Mouse (Mus musculus): ENCODE data around the gene Bspry.

Gene Bspry

DNA sequence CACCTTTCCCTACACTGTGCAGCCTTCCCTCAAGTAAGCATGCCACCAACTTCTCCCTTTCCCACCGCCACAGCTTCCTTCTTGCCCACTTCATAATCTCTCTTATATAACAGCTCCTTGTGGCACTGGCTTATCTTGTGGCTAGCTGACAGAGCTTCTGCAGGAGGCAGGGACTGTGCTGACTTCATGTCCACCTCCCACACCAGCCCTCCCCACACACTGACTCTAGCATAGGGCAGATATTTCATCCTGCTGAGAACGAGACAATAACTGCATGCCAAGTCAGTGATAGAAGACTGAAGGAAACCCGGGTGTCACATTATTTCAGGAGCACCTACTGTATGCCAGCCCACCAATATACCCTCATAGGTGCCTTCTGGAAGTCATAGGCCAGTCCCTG, 35.6 kb downstream of the Bspry start:
- DNase-seq (ENCODE audit: low read depth, low spot score), result no peak

DNA sequence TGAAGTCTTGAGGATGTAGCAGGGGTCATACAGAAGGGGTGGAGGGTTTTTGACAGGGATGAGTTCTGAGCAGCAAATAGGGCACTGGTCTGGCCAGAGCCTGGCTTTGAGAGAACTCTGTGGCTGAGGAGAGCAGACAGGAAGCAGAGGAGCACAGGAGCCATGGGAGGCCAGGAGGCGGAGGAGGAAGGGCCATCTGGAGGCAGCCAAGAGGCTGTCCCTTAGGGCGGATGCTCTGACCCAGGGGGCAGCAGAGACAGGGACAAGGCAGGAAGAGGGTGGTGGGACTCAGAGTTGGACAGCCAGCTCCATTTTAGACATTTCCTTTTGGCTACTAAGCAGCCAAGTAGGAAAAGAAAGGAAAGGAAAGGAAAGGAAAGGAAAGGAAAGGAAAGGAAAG, 36.2 kb downstream of the Bspry start:
- DNase-seq (ENCODE audit: low read depth, low spot score), result no peak

DNA sequence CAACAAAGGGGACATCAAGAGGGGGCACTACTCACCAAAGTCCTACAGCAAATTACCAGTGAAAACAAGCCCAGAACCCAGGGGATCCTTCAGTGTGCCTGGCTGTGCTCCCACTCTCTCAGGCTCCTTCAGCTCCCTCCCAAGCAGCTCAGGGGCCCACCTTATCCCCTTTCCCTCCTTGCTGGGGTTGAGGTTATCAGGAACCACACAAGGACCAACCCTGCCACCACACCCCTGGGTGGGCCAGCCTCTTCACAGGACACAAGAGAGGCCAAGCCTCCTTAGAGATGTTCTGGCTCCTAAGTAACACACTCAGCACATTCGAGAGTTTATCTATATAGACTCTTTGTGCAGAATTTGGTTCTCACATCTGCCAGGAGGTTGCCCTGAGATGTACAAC, 36.7 kb downstream of the Bspry start:
- DNase-seq (ENCODE audit: low read depth, low spot score), result no peak

DNA sequence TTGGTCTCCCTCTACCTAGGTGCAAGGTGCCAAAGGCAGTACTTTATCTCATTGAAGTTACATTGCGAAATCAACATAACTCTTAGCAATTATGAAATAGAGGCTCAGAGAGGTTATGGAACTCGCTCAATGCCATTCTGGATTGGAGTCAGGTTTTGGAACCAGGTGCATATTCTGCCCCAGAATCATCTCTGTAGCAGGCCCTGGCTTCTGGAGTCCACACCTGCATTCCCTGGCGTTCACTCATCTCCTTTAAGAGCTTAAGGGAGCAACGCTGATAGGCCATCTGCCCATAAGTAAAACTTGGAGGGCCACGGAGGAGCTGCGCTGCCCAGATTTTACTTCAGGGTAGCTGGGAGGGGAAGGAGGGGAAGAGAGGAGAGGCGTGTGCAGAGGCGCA, 37.2 kb downstream of the Bspry start:
- no peak for DNase-seq (ENCODE audit: low read depth, low spot score)

DNA sequence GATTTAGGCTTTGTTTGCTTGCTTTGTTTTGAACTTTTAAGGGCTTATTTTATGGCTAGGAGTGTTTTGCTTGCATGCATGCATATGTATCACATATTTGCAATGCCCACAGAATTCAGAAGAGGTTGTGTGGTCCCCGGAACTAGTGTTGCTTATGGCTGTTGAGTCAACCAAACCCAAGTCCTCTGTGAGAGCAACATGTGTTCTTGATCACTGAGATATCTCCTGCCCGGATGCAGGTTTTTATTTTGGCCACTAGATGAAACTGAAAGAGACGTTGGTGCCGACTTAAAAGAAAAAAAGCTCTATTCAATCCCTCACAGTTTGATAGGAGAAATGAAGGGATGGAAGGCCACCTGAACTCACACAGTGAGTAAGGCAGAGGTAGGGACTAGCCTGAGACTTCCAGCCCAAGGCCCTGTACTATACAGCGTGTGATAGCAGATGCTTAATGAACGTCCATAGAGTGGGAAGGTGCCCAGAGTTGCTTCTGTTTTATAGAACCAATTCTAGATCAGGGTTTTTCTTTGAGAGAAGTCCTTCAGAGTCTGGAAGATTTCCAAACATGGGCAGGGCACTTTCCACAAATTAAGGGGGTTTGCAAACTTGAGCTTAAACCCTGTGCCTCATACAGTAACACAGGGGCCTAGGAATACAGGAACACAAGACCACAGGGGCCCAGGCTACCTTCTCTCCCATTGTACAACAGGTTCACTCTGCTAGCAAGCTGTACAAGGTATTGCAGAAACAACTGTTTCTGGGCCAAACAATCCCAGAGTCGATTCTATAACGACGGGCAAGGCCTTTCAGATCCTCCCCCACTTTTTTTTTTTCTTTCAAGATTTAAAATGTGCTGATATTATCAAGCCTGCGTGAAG, 37.9 kb downstream of the Bspry start:
- no peak for DNase-seq (ENCODE audit: low read depth, low spot score)

DNA sequence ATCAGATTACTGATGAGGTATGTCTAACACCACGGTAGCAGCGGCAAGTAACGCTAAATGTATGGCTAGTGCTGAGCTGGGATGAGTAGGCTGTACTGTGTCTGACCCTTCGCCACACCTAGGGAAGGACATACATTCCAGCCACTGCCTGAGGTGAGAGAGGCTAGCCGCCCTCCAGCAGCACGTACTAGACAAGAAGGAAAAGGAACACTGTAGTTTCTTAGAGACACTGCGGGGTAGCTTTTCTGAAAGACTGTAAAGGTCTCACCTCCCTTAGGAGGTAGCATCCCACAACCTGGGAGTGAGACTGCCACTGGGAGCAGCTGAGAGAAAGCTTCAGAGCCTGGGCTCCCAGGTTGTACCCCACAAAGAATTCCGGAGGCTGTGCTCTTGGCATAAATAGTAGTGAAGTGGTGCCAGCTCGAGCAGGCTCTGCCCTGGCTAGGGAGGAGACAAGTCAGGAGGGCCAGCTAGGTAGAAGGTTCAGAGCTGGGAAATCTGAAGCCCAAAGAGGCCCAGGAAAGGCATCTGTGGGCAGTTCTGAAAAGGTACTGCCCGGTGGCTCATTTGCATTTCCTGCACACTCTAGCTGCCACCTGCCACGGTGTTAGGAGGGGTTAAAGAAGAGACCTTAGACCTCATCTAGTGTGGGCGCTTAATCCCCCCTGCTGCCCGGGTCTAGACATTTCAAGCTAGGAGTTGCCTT, 38.7 kb downstream of the Bspry start:
- DNase-seq (ENCODE audit: low read depth, low spot score), result no peak

DNA sequence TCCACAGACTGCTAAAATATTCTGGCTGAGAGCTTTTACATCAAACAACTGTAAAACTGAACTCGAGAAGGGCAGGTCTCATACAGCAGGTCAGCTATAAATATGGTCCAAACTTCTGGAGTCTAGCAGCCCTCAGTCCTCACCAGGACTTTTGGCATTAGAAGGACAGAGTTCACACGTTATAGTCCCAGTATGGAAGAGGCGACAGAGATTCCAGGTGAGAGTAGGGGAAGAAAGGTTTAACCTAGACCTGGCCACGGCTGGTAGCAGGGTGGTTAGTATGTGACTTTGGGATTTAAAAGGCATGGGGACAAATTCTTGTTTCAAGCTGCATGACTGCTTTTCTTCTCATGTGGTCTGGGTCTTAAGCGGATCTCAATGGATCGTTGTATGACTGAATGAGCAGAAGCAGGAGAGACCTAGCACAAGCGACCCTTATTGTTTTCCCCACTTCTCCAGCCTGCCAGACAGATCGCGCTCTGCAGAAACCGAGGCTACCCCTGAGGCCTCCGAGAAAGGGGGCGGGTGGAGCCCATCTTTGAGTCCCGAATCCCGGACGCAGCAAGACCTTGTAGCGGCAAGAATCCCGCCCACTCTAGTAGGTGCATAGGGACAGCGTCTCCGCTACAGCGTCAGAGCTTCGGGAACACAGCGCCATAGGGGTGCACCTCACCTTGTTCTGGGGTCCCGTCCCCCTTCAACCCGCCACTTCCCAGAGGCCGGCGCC, 39.4 kb downstream of the Bspry start:
- no peak for DNase-seq (ENCODE audit: low read depth, low spot score)

DNA sequence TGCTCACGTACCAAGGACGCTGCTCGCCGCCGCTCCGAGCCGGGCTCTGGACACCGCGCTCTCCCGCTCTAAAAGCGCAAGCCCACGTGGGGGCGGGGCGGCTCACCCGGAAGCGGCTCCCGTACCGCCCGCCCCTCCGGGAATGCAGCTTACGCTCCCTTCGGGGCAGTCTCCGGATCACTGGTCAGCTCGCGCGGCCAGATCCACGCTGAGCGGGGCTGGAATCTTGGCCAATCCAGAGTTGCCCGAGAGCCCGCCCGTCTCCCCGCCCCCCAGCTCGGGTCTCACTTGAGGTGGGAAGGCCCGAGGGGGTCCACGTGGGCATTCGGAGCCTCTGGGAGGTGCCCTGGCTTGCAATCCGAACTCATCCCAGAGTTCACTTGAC, 40.0 kb downstream of the Bspry start, which contains the start of gene Alad:
TSS of gene Alad (minus strand) at position 70 of the 385 bp plus-strand sequence.
- peak; percentile 89 for DNase-seq (ENCODE audit: low read depth, low spot score)

DNA sequence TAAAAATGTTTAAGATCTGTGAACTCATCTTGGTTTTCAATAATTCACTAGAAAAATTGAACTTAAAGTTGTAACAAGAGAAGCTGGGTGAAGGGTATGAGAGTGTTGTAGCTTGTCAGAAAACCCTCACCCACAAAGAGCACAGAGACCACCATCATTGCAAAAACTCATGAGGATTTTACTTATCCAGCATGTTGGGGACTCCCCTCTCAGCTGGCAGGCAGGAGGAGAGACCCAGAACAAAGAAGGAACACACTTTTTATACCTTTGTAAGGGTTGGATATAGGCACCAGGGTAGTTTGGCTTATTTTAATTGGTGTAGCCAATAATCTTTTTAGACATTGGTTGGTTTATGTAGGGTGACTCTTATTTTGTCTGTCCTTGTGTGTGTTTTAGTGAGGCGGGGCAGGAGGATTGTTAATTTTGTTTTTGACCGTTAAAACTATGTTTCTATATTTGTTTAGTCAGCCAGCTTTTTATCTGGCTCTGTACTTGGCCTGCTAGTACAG, 41.1 kb downstream of the Bspry start:
- DNase-seq (ENCODE audit: low read depth, low spot score), result no peak

DNA sequence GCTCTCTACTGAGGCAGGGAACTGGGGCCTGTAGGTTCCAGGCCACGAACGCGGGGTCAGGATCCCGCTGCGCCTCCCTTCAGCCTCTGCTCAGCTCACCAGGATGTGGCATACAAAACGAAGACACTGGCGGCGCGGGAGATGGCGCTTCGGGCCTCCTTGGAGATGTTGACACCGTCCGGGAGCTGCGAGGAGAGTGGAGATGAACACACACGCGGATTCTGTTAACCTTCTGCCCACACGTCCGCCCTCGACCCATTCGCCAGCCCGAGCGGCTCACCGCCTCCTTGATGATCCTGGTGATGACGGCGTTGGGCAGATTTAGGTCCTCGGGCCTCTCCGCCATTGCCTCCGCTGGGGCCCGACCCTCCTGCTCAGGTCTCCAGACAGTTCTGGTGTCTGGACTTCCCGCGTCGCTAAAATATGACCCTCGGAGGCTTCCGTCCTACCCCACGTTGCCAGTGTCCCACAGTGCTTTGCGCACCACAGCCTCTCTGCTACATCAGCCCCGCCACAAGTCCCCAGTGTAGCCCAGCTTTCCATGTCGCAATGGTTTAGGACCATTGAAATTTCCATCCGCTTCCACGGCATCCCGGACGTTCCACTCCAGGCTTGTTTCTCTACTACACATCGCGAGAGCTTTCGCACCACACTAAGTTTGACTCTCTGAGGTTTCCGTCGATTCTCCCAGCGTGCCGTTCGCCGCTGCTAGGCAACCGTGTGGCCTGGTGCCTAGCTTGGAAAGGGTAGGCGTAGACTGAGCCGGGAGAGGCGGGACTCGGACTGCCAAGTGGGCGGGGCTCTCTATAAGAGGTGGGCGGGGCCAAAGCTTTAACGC, 45.0 kb downstream of the Bspry start, which contains the start of the genes Pole3 and 4933430I17Rik:
TSS of gene Pole3 (minus strand) at position 418 of the 838 bp plus-strand sequence.
TSS of gene 4933430I17Rik (plus strand) at position 719 of the 838 bp plus-strand sequence.
- peak; percentile 99 for DNase-seq (ENCODE audit: low read depth, low spot score)

DNA sequence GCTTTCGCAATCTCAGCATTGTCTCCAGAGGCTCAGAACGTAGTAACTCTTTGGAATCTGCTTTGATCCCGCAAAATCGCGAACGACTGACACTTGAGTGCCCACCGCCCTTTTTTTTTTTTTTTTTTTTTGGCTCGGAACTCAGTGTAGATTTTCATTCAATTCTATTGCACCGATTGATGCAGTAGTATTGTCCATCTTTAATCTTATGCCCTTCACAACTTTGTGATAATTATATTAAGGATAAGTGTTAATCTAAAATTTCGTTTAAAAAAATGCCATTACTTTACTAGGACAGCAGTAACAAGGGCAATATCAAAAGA, 45.6 kb downstream of the Bspry start:
- no peak for DNase-seq (ENCODE audit: low read depth, low spot score)

DNA sequence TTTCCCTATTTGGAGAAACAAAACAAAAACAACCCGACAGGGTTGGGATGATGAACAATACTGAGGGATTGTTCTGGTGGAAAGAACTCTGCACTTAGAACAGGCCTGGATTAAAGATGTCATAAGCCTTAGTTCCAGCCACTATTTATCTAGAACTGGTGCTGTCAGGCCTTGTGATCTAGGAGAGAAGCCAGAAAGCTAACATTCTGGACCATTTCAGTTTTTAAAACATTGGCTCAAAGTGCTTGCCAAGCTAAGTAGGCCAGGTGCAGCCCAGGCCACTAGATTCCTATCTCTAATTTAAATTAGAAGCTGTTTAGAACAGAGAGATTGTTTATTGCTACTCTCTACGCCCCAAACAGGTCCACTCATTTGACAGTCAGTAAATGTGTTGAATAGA, 46.4 kb downstream of the Bspry start:
- no peak for DNase-seq (ENCODE audit: low read depth, low spot score)

DNA sequence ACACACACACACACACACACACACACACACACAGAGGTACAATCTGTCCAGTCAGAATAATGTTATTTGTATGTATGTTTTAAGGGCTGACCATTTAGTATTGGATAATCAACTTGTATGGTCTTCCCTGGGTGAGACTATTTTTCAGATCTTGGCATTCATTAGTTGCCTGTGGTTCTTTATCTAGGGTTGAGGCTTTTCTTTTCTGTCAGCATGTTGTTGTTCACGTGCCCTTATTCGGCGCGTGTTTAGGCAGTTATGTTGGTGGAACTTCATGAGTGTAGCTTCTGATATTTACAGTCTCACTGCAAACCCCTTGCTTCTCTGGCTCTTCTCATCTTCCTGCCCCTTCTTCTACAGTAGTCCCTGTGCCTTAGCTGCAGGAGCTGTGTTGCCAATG, 47.8 kb downstream of the Bspry start:
- DNase-seq (ENCODE audit: low read depth, low spot score), result no peak

DNA sequence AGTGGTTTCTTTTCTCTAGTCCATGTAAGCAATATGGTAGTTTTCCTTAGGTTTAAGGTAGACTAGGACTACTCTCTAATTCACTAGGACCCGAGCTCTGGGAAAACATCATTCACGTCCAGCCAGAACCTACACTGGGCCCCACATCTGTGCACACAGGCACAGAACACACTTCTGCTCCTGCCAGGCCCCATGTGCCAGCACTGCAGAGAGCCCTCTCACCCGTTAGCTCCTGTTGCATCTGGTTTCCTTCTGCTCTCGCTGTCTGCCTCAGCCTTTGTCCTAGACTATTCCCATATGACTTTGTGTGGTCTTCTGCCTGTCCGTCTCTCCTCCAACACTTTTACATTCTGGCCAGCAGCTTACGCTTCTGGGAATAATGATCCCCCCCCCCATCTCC, 53.9 kb downstream of the Bspry start:
- no peak for DNase-seq (ENCODE audit: low read depth, low spot score)

DNA sequence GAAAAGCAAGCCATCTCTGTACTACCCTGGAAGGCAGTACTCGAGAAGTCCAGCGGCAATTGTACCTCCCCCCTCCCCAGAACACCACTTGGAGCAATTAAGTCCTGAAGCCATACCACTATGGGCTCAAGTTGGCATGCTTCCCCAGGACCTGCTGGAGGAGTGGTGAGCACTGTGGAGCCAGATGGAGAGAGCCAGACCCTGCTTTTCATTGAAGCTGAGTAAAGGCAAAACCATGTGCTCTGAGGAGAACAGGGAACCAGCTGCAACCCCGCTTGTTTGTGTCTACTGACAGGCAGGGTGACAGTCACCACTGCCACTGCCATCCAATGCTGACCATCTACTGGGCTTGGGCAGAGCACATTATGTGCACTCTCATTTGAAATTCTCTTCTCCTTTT, 61.9 kb downstream of the Bspry start:
- DNase-seq (ENCODE audit: low read depth, low spot score), result no peak

DNA sequence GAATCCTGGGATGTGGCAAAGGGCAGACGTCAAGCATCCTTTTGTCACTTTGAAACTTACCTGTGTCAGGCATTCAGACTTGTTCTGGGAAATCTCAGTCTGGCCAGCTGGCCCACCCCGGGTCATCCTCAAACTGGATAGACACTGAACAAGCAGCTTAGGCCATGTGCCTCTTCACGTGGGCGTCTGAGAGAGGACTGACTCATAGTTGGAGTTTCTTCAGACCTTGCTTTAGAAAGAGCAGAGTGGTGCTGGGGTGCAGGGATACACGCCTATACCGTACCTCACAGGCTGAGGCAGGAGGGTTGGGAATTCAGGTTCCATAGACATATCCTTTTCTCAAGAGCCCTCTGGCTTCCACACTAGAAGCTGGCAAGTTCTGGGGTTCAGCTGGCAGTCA, 63.9 kb downstream of the Bspry start:
- DNase-seq (ENCODE audit: low read depth, low spot score), result no peak

DNA sequence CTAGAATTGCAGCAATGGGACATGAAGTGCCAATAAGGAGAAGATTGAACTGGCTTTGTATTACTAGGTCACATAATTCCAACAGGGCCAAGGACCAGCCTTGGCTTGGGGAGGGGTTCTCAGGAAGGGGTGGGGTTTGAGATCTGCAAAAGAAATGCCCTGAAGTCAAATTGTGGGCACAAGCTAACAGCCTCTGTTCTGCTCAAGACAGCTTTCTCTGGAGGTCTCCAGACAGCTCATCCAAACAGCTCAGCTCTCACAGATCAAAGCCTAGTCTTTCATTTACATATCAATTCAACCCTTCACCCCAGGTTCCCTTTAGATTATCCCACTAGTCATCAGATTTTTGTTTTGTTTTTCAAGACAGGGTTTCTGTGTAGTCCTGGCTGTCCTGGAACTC, 64.9 kb downstream of the Bspry start:
- no peak for DNase-seq (ENCODE audit: low read depth, low spot score)

Data from forelimb bud, embryonic 11.5 days (tissue).